Mouse (Mus musculus) intestine, embryonic 14.5 days (tissue): ENCODE results near the gene R3hdm2. TPM values are rescaled to one million over a fixed set of nuclear protein-coding genes. Genes with fewer than 3 reads are reported as not detected.

Experiments
- ATAC-seq: fragments of 200-750 bp; cut with Nextera tagmentation; replicated peaks from 2 replicates; pipeline ENCODE4 v1.8.0; 2017; ENCODE audit warnings: low read depth, moderate number of reproducible peaks, moderate TSS enrichment, moderate library complexity; ENCODE audit not compliant: low FRiP score, low TSS enrichment
- DNase-seq: peaks from one replicate; pipeline ENCODE4 v3.0.0-alpha.2; 2018; ENCODE audit warnings: low spot score
- H3K27ac ChIP-seq: fragments of 300-500 bp; sonication (generic); 2 replicates; pipeline ENCODE4 v1.5.1; 2014; ENCODE audit warnings: low read depth, mild to moderate bottlenecking, control low read depth
- H3K27me3 ChIP-seq: fragments of 300-500 bp; sonication (generic); replicated peaks from 2 replicates; pipeline ENCODE4 v1.6.1; 2014; ENCODE audit warnings: low read length, control low read depth; ENCODE audit not compliant: control insufficient read depth, insufficient read depth
- H3K36me3 ChIP-seq: fragments of 300-500 bp; sonication (generic); 2 replicates; pipeline ENCODE4 v1.6.1; 2014; ENCODE audit warnings: low read length, control low read depth; ENCODE audit not compliant: control insufficient read depth, insufficient read depth
- H3K4me1 ChIP-seq: fragments of 300-500 bp; sonication (generic); replicated peaks from 2 replicates; pipeline ENCODE4 v1.6.1; 2014; ENCODE audit warnings: low read length, control low read depth, mixed read lengths; ENCODE audit not compliant: control insufficient read depth, insufficient read depth
- H3K4me2 ChIP-seq: fragments of 300-500 bp; sonication (generic); 2 replicates; pipeline ENCODE4 v1.6.1; 2014; ENCODE audit warnings: low read length
- H3K4me3 ChIP-seq: fragments of 300-500 bp; sonication (generic); 2 replicates; pipeline ENCODE4 v1.5.1; 2014; ENCODE audit warnings: low read depth, low read length, control low read depth, mixed read lengths
- H3K9ac ChIP-seq: fragments of 300-500 bp; sonication (generic); 2 replicates; pipeline ENCODE4 v1.6.1; 2014; ENCODE audit warnings: mild to moderate bottlenecking, low read length
- H3K9me3 ChIP-seq: fragments of 300-500 bp; sonication (generic); 2 replicates; pipeline ENCODE4 v1.6.1; 2016; ENCODE audit warnings: low read length, control low read depth; ENCODE audit not compliant: control insufficient read depth
- WGBS: fragments of 180-500 bp; shearing (Covaris S2); extraction: QIAGEN DNeasy Blood & Tissue Kit; methylation state at CpG from one replicate; pipeline ENCODE4 v1.1.7; 2014; 5-methylcytosine and 5-hydroxymethylcytosine counted together
- polyA plus RNA-seq: library from polyadenylated mRNA; unstranded; fragments of >200 nt; fragmentation: Nextera tagmentation; extraction: Ambion mirVana; gene quantifications from 2 replicates; pipeline ENCODE4 v1.2.1, GENCODE M21; 2014

R3hdm2 gene
- polyA plus RNA-seq, 1 experiment from 2014 or later: 31.5 TPM

- 0 out of 2 replicates have a peak, but pooled peaks cover 5% of the 10 kb centered on the region for H3K27me3 ChIP-seq
- peak overlapping the region; percentile 44 for H3K4me3 ChIP-seq
- H3K27ac ChIP-seq: peak overlapping the region; percentile 95
- H3K4me2 ChIP-seq: peak overlapping the region; percentile 88
- H3K36me3 ChIP-seq: peaks cover 15% of the 10 kb centered on the region
- no peaks in the 10 kb centered on the region for H3K9me3 ChIP-seq
- H3K4me1 ChIP-seq: peaks cover 3% of the 10 kb centered on the region; the same call in 1 of the 2 replicates
- ATAC-seq (peak; percentile 44; the same call in 1 of the 2 replicates), DNase-seq (peak; percentile 86)
- H3K9ac ChIP-seq: peak overlapping the region; percentile 66
- WGBS: under 1% methylated on average over 38 of the region's 42 CpGs
Measured at GRCm38 (mm10) chr10:127339683-127340576, 40.2 kb upstream of the R3hdm2 start.

DNA sequence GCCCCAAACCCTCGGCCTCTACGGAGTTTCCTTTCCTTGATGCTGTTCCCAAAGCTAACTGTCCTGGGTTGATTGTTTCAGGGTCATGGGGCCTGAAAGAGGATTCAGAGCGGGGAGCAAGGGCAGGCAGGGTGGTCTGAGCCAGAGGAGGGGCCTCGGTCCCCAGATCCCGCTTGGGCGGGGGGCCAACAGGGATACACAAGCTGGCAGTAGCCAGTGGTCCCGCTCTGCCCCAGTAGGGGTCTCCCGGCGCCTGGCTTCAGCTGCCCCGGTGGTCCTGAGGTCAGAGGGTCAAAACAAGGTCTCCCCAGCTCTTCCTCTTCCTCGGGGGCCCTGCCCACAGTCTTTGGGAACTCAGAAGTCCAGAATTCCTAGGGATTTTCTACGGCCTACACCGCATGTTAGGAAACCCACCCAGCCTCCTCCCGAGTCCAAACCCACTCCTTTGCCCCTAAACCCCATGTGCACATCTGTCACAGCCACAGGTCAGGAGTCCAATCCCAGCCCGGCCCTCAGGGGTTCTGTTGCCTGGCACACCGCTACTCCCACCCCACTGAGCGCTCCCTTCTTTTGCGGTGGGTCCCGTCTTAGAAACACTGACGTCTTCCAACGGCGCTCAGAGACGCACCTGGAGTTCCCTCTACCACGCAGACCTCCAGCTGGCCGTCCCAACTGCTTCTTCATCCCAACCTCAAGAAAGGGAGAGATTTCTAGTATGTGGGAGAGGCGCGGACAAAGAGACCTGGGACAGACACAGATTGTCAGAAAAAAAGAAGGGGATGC lies 39.4 kb upstream of the R3hdm2 start:
- peak overlapping the region; percentile 95 for H3K27ac ChIP-seq
- no peaks in the 10 kb centered on the region for H3K9me3 ChIP-seq
- H3K4me1 ChIP-seq: peaks cover 3% of the 10 kb centered on the region; the same call in 1 of the 2 replicates
- peak overlapping the region; percentile 44 for H3K4me3 ChIP-seq
- H3K4me2 ChIP-seq: peak overlapping the region; percentile 88
- ATAC-seq (0 out of 2 replicates have a peak, but pooled peaks have one; percentile 2), DNase-seq (peak; percentile 70)
- 2% methylated on average over 27 of the region's 27 CpGs for WGBS
- peak overlapping the region; percentile 49 for H3K9ac ChIP-seq
- peaks cover 14% of the 10 kb centered on the region for H3K36me3 ChIP-seq
- H3K27me3 ChIP-seq: 0 out of 2 replicates have a peak, but pooled peaks cover 5% of the 10 kb centered on the region

DNA sequence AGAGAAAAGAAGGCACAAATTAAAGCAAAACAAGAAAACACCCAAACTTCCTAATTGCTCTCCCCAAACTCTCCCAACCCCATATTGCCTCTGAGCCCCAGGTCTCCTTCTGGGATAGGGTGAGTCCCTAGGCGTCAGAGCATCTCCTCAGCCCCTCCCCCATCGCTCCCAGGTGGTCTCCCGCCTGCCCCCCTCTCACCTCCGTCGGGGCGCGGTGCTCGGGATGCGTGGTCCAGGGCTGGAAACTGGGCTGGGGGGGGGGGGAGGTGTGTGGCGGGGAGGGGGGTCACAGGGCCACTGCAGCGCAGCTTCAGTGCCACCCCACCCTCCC lies 38.8 kb upstream of the R3hdm2 start:
- DNase-seq: no peak
- 1% methylated on average over 9 of the region's 11 CpGs for WGBS

DNA sequence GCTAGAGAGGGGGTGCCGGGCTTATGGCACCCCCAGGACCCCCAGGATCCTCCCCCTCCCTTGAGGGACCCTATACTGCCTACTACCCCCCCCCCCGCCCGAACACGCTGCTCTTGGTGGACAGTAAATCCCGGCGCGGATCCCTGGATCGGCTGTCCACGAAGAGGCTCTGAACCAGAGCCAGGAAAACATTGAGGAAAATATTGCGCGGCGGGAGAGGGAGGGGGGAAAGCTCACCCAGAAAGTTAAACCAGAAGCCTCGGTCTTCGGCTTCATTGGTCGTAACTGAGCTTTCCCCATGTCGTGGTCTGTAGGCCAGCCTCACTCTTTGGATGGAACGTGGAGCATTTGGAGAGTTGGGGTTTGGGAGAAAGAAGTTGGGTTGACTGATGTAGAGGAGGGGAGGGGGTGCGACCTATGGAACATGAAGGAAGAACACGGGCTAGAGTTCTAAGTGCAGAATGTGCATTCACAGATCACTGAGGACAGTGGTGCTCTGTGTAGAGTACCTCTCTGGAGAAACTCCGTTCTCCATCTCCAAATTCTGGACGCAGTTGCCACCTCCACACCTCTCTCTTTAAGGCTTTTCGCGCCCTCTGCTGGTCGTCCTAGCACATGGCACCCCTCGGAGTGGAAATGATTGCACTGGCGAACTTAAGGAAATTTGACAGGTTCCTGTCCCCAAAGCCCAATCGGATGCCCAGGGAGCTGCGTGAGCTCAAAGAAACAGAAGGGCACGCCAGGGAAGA lies 38.1 kb upstream of the R3hdm2 start, which contains the start of gene Gli1:
Gene Gli1 (minus strand): TSS at position 84 of the 749 bp plus-strand sequence.
- Histone ChIP-seq H3K9ac (peak within 1 kb of the TSS; percentile 49), H3K36me3 (peaks cover 4% of the 10 kb centered on the region), H3K9me3 (no peaks in the 10 kb centered on the region), H3K27ac (peak within 1 kb of the TSS; percentile 95), H3K27me3 (0 out of 2 replicates have a peak, but pooled peaks cover 5% of the 10 kb centered on the region), H3K4me2 (peak within 1 kb of the TSS; percentile 88), H3K4me1 (peaks cover 3% of the 10 kb centered on the region; the same call in 1 of the 2 replicates), H3K4me3 (peak within 1 kb of the TSS; percentile 44)
- WGBS: under 1% methylated on average over 28 of the region's 29 CpGs
- peak; percentile 93 for DNase-seq
- peak; percentile 36 for ATAC-seq

More for the DNA sequence above, 38.8 kb upstream of the R3hdm2 start:
- H3K9me3 ChIP-seq: no peaks in the 10 kb centered on the region
- peak overlapping the region; percentile 44 for H3K4me3 ChIP-seq
- no peak; the same call in 1 of the 2 replicates for ATAC-seq
- 0 out of 2 replicates have a peak, but pooled peaks cover 5% of the 10 kb centered on the region for H3K27me3 ChIP-seq
- peaks cover 11% of the 10 kb centered on the region for H3K36me3 ChIP-seq
- H3K9ac ChIP-seq: peak overlapping the region; percentile 49
- peak overlapping the region; percentile 88 for H3K4me2 ChIP-seq
- H3K4me1 ChIP-seq: peaks cover 3% of the 10 kb centered on the region; the same call in 1 of the 2 replicates
- peak overlapping the region; percentile 95 for H3K27ac ChIP-seq

- H3K9ac ChIP-seq: no peak overlapping the region
- no peak overlapping the region for H3K27ac ChIP-seq
- no peak for DNase-seq
- 0 out of 2 replicates have a peak, but pooled peaks cover 5% of the 10 kb centered on the region for H3K27me3 ChIP-seq
- WGBS: 69% methylated on average over 3 of the region's 3 CpGs
- H3K36me3 ChIP-seq: no peaks in the 10 kb centered on the region
- no peak overlapping the region for H3K4me2 ChIP-seq
- H3K4me3 ChIP-seq: no peak overlapping the region
- no peak for ATAC-seq
- peaks cover 3% of the 10 kb centered on the region; the same call in 1 of the 2 replicates for H3K4me1 ChIP-seq
- no peaks in the 10 kb centered on the region for H3K9me3 ChIP-seq
Measured at GRCm38 (mm10) chr10:127343029-127343428, 37.1 kb upstream of the R3hdm2 start.

GRCm38 (mm10) chr10:127346173-127346572 lies 34.0 kb upstream of the R3hdm2 start:
- Histone ChIP-seq H3K27me3 (no peaks in the 10 kb centered on the region), H3K9ac (no peak overlapping the region), H3K9me3 (no peaks in the 10 kb centered on the region), H3K4me1 (peaks cover 3% of the 10 kb centered on the region; the same call in 1 of the 2 replicates), H3K36me3 (no peaks in the 10 kb centered on the region), H3K4me3 (no peak overlapping the region), H3K4me2 (no peak overlapping the region), H3K27ac (no peak overlapping the region)
- 87% methylated on average over 3 of the region's 3 CpGs for WGBS
- DNase-seq (no peak), ATAC-seq (no peak)

- Histone ChIP-seq H3K4me3 (no peak overlapping the region), H3K36me3 (no peaks in the 10 kb centered on the region), H3K27ac (no peak overlapping the region), H3K4me2 (no peak overlapping the region), H3K27me3 (0 out of 2 replicates have a peak, but pooled peaks cover 3% of the 10 kb centered on the region), H3K4me1 (no peaks in the 10 kb centered on the region), H3K9me3 (no peaks in the 10 kb centered on the region), H3K9ac (no peak overlapping the region)
- DNase-seq (no peak), ATAC-seq (no peak)
- WGBS: 66% methylated on average over 4 of the region's 4 CpGs
Measured at GRCm38 (mm10) chr10:127348957-127349356, 31.2 kb upstream of the R3hdm2 start.

DNA sequence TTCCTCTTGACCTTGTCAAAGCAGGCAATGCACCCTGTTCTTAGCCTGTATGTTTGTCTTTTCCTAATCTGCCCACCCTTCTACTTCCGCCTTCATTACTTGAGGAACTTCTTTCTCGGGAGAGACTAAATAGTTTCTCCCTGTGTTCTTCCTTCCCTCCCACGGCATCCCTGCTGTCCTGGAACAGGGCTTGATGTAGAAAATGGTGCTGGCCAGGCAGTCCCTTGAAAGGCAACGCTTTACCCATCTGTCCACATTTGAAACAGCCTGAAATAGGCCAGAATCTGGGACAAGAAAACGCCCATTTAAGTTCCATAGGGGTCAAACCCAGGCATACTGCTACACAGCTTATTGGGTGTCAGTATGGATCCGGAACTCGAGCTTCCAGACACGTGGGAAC lies 30.3 kb upstream of the R3hdm2 start:
- Histone ChIP-seq H3K4me2 (no peak overlapping the region), H3K27me3 (0 out of 2 replicates have a peak, but pooled peaks cover 3% of the 10 kb centered on the region), H3K36me3 (no peaks in the 10 kb centered on the region), H3K9ac (no peak overlapping the region), H3K27ac (no peak overlapping the region), H3K4me3 (no peak overlapping the region), H3K9me3 (no peaks in the 10 kb centered on the region), H3K4me1 (no peaks in the 10 kb centered on the region)
- ATAC-seq (no peak), DNase-seq (no peak)
- WGBS: 72% methylated on average over 8 of the region's 8 CpGs
